Mouse (Mus musculus) lung, postnatal 4 days (tissue): ENCODE measurements at regions not wholly inside any gene's neighbourhood (a gene's known extent, or its start where the extent isn't known, plus 50 kb on each side); places are given as distances from the start of the nearest gene placed in this dataset.
A peak's percentile ranks its signal among the peaks of the same experiment; 100 is the strongest.

ENCODE experiments used
- DNase-seq, 2 experiments: peaks; one replicate each; pipeline ENCODE4 v3.0.0; 2021

DNA sequence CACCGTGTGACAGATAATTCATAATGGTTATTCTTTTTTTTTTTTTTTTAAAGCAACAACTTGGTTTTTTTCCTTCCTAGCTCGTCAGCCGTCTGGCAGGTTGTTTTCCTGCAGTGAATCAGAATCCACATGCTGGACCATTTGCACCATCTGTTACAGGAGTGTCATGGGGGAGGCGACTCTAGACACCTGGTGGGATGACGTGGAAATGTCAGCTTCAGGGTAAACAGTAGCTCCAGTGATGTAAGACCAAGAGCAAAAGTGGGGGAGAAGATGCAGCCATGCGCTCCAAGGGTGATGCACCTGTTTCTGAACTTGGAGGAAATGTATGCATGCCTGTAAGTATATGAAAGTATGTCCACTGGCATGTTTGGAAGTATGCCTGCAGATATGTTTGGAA, 278.5 kb upstream of the Prickle1 start:
- DNase-seq = no peak

DNA sequence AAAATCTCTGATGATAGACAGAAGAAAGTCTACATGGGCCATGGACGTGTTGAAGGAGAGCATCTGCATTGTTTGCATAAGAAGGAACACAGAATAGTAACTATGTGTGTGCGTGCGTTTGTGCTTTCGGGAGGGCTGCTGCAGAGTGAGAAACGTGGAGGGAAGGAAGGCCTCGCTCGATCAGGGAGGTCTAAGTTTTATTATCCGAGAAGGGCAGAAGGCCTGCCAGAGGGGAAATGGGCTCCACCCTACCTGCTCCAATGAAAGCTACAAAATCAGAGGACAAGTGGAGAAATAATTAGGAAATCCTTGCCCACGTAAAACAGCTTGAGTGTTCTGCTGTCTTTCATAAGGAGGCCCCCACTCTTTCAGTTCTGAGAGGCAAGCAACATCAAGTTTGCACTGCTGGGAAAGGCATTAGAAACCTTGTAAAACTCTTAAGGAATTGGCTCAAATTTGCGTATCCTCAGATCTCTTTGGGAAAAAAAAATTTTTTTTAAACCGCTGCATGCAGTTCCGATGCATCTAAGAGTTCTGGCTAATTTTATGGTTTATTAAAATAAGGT, 261.7 kb upstream of the Prickle1 start:
- no peak for DNase-seq

DNA sequence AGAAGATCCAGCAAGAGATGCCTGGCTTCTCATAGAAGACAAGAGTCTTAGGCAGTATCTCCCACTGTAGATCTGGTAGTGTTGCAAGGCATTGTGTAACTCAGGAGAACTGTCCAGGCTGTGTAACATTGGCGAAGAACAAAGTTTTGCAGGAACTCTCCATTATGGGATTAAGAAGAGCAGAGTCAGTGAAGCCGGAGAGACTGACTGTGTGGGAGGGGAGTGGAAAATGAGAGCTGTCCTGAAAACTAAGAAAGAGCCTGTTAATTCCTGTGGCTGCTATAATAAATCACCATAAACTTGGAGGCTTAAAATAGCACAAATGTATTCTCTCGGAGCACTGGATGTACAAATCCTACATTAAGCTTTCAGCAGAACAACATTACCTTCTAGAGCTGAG, 257.5 kb upstream of the Prickle1 start:
- DNase-seq = no peak

DNA sequence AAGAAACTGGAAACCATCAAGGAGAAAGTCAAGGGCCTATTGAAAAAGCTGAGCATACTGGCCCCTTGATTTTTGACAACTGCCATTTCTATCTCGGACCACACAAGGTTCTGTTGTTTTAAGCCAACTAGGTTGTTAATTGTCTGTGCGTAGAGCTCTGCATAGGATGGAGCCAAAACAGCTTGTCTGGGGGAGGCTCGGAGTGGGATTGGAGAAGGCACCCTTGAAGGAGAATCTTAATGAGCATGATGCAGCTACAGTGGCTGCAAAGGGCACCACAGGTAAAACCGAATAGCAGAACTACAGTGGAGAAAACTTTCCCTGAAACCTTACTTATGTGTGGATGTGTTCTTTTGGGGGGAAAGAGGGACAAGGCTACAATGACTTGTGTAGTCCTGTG, 256.4 kb upstream of the Prickle1 start:
- DNase-seq = no peak

DNA sequence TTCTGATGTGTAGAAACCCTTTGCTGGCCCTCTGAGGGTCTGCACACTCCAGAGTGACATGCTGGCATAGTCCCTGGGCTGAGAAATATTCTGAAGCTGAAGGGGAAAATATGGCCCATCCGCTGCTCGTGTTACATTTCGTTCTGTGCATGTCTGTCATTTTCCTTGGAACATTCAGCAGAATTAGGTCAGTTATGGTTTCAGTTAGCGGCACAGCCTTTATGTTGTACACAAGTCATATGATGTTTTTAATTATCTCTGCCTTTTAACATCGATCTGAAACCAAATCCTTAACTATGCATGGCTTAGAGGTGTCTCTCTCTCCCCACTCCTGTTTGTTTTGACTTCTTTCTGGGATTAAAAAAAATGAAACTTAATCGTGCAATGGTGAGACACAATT, 254.7 kb upstream of the Prickle1 start:
- DNase-seq = no peak

DNA sequence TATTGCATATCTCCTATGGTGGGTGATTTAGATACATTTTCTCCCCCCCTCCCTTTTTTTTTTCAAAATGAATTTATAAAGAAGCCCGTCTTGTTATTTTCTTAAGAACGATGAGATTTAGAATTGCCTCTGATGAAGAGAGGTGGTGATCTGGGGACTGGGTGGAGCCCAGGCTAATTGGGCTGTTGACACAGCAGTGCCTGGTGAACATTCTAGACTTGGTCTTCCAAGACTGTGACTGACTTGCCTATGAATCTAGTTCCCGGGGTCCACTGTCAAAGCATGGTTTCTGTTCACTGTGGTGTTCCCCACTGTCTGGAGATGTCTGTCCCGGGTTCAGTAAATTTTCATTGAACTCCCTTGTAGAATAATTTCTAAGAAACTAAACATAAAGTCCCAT, 253.1 kb upstream of the Prickle1 start:
- DNase-seq = no peak

DNA sequence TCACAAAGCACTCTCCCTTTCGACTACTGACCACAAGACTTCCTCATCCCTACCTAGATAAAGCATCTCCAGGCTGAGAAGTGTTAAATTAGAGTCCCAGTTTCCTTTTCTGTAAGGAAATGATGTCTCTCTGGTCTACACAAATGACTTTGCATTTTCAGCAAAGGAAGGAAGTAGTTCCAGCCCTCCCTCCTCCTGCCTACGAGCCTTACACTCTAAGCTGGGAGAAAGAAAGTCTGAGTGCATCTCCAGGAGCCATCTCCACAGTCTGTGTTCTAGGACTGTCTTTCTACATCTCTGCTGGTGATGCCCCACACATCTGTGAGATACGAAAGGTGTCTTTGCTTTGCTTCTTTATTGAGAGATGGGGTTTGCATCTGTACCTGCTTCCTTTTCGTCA, 251.1 kb upstream of the Prickle1 start:
- no peak for DNase-seq

DNA sequence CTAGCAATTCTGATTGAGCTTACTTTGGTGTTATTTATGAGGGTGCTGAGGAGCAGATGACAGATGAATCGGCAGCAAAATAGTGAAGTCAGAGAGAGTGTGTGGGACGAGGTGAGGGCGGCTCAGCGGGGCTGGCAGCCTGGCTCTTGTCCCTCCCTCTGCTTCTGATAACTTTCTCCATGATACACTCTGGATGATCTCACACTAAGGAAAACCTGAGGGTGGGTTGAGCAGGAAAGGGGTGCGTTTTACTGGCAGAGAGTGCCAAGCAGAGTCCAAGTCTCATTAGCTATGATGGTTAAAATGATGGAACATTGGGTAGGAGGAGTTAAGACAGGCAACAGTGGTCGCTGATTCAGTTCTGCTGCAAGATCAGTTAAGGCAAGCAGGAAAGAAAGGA, 250.1 kb upstream of the Prickle1 start:
- DNase-seq = peak in 1 of 2 experiments; percentile 24

DNA sequence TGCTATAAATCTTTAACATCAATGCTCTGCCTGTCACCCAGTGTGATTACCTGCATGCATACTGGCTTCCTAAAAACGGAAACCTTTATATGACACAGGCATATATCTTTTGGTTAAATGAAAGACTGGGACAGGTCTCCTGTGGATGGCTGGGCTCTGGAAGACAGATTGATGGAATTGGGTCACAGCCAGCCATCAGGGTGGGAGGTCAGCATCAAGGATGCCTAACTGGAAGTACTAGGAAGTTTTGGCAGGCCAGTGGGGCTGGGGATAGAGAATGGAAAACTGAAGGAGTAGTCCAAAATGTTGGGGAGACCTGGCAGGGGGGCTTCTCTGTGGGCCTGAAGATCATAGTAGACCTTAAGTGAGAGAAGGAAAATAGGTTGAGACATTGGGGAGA, 237.3 kb upstream of the Prickle1 start:
- no peak for DNase-seq

DNA sequence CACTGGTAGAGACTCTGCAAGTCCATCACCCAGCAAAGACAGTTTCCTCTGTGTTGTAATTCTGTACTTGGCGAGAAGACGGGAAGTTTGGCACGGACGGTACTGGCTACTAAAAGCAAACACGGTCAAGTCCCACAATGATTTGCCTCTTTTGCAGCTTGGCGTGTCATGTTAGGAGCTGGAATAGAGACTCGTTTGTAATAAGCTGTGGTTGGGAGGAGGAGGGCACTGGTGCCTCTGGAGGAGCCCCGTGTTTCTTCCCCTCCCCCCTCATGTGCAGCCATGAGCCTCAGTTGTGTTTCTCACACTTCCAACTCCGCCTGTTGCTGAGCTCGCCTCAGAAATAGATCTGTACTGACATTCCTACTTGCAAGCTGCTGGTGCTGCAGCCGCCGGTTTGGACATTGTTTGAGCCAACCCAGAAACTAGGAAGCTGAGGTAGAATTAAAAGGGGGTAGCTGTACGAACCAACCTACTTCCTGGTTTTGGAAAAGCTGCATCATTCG, 236.8 kb upstream of the Prickle1 start:
- peak; percentile 32 to 56 for DNase-seq

DNA sequence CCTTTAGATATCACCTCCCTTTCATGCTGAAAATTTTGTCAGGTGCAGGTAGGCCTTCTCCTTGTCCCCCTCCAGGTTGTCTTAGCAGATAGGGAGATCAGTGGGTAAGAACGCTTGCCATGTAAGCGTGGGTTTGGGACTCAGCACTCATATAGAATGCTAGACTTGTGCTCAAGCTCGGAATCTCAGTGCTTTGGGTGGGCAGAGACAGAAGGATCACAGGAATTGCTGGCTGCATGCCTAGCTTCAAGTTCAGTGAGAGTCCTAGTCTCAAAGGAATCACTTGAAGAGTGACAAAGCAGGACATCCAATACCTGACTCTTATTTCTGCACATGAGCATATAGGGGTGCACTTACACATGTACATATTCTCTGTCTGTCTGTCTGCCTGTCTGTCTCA, 235.5 kb upstream of the Prickle1 start:
- DNase-seq = no peak

DNA sequence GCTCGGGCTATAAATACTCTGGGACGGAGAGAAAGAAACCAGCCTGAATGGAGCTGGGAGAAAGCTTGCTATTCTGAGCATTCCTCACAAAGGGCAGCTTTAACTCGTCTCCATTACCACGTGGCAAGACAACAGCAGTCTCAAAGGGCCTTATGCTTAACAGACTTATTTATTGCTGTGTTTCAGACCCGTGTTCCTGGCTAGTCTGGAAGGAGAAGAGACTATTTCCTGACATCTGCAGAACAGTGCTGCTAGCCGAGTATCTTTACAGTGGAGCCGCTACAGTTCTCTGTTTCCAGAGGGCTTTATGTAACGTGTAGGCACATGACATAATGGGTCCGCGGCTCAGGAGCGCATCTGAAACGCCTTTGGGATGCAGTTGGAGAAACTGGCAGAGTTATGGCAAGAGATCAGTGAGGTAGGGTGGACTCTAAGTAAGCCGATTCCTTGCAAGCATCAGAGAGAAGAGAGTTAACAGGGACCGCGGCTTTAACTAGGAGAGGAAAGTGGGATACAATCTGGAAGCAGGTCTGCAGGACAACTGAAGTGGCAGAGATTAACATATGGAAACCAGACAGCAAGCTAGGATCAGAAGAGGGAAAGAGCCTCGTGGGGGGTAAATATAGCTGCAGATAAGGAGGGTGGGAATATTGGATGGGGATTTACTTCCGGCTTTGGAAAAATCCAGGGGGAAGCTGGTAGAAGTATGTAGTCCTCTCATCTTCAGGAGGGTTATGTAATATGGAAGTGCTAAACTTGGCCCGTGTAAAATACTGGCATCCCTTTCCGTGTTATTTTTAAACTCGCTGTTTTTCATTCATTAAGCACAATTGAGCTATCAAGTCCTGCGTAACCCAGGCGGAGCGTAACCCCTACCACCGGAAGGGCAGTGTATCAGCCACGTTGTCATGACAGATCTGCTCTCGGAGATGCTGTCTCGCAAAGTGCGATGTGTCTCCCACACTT, 229.3 kb upstream of the Prickle1 start:
- DNase-seq = peak; percentile 19 to 74

DNA sequence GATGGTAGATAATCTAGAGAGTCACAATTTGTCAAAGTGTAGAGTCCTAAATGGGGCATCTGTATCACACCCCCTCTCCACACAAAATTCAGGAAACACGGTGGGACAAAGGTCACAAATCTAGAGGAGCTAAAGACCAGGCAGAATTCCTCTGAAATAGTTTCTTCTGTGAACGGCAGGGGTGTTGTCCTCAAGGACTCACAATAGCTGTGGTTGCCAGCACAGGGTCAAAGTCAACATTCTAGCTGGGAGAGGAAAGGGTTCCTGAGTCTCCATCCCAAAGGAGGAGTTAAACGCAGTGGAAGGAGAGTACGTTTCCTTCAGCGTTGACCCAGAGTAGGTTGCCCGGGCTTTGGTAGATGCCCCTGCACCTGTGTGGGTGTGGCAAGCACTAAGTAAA, 225.5 kb upstream of the Prickle1 start:
- no peak for DNase-seq

DNA sequence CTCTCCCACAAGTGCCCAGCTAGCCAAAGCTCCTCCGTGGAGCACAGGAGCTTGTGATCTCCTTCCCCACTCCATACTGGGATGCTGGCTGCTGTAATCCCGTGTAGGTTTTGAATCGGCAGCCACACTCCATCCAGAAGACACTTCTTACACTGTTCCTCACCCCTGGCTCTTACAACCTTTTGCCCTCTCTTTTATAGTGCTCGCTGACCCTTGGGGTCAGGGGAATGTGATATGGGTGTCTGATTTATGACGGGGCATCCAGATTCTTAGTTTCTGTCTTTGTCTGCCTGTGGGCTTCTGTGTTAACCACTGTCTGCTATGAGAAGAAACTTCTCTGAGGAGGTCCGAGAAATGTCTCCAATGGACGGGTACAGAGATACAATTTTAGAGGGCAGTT, 216.3 kb upstream of the Prickle1 start:
- no peak for DNase-seq

DNA sequence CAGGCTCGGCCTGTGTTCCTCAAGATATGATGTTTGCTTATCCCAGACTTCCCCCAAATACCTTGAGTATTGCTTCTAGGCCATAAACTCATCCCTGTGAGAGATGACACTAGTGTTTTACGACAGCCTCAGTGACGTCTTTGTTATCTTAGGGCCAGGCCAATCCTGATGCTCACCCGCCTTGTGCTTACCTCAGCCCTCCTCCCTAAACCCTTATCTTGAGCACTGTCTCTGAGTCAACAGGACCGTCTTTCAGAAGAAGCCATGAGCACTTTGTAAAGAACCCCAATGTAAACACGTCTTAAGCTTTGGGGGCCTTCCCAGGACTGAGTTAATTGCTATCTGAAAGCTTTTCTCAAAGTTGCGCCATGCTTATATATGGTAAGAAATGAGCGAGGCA, 212.3 kb upstream of the Prickle1 start:
- no peak for DNase-seq

DNA sequence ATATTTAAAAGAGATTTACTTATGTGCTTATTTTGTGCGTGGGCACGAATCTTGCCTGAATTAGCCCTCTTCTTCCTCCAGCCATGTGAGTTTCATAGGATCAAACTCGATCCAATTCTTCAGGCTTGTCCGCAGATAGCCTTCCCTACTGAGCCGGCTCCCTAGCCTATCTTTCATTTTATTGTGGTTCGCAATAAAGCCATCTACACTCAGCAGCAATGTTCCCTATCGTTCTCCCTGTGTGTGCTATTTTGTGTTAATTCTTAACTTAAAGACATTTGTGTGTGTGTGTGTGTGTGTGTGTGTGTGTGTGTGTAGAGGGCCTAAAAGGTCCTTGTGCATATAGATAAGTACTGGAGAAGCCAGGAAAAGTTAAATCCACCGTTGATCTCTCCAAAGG, 211.8 kb upstream of the Prickle1 start:
- DNase-seq = no peak

DNA sequence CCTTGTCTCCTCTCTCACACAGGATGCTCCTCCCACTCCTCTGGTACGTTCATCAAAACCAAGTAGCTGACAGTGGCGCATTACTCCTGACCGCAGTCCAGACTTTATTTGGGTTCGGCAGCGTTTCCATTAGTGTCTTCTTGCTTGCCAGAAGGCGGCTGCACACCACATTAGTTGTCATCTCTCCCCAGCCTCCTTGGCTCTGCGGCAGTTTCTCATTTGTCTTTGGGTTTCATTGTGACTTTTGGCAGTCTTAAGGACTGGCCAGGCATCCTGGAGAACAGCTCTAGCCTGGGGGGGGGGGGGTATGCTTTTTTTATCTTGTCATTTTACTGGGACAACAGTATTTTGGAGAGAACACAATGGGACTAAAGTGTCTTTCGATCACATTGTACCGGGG, 209.0 kb upstream of the Prickle1 start:
- DNase-seq = peak; percentile 29 to 62

DNA sequence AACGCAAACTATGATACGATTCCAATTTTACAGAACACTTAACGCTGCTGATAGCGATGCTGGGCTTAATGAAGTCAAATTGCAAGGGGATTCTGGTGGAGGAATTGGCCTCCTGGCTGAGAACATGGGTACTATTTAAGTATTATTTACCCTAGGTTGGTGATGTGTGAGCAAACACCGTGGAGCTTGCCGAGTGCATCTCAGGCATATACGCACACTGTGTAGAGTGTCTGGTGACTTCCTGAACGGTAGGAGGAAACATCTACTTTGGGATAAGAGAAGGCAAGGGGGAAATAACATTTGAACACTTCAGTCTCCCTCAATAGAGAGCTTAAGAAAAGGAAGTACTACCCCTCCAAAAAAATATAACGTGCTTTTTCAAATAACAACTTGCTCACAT, 194.8 kb upstream of the Prickle1 start:
- DNase-seq = no peak

DNA sequence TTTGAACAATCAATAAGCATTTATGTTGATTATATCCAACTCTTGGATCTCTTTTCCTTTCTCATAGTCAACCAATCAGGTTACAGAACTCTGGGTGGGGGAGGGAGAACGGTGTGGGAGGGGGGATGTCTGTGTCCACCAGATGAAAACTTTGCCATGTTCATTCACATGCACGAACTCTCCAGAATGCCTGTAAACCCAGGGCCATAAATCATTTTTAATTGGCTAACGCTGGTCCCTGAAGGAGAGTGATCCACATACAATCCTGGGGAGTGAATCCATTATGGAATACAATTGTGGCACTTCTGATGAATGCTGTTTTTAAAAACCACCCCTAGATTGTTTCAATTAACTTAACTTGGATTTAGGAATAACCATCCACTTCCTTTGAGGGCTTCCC, 194.1 kb upstream of the Prickle1 start:
- no peak for DNase-seq

DNA sequence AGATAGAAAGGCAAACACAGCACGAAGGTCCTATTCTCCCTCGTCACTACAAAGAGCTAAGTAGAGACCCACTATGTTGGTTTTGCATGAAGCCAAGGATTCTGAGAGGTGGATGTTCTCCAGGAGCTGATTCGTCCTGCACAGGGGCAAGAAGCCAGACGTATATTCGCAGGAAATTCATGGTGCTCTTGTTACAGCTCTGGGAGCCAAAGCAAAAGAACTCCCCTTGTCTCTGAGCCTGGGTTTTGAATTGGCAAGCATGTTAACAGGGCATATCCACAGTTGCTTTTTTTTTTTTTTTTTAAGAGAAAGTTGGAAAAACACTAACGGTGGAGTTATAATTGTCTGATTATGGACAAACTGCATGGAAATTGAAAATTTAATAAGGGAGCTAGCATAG, 191.7 kb upstream of the Prickle1 start:
- DNase-seq = no peak

DNA sequence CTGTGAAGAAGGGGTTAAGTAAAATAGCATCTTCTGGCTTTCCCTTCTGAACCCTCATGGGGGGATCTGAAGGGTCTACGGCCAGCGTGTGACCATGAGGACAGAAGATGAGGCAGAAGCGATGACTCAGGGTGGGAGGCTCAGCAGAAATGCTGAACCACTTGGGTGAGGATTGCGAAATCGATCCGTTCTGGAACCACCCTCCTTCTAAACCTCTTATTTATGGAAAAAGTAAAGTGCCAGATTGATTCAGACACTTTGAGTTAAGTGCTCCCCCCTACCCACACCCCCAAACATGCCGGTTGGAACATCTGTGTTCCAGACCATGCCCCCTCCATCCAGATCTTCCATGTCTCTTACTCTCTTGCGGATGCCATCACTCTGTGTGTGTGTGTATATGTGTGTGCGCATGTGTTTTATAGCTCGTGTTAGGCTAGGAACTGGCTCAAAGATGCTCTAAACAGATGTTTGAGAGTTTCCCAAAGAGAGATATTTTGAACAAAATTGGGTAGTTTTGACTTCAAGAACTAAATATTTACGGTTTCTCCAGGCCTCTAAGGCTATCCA, 190.2 kb upstream of the Prickle1 start:
- no peak for DNase-seq

DNA sequence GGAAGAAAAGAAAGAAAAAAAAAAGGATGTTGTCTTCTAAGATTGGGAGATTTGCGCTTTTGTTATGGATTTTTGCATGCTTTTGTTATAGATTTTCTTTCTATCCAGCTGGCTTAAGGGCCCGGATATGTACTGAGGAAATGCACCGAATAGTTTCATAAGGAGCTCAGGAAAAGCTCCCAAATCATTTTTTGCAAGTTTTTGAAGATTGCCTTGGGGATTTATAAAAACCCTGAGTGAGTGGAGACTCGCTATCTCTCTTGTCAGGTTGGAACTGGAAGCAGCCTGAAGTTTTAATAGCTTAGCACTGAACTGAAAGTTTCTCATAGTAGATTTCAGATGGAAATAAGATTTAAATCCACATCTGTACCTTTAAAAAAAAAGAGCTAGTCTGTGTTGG, 188.0 kb upstream of the Prickle1 start:
- no peak for DNase-seq

DNA sequence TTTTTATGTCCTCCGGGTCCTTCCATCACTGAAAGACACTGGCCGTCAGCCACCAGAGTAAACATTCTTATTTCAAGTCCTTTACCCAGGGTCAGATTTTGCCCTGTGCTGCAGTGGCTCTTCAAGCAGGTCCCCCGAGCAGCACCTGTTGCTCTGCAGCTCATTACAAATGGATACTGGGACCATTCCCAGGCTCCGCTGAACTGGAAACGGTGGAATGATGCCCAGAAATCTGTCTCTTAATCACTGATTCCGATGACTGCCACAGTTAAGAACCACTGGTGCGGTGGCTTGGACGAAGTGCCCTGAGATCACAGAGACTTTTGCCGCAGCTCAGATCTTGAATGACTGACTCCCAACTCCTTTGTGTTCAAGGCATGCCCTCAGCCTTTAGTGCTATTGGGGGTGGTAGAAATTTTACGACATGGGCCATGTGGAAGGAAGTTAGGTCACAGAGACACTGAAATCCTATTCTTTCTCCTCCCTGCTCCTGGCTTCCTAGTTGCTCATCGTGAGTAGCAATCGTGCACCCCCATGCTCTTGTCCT, 179.6 kb upstream of the Prickle1 start:
- DNase-seq = no peak

DNA sequence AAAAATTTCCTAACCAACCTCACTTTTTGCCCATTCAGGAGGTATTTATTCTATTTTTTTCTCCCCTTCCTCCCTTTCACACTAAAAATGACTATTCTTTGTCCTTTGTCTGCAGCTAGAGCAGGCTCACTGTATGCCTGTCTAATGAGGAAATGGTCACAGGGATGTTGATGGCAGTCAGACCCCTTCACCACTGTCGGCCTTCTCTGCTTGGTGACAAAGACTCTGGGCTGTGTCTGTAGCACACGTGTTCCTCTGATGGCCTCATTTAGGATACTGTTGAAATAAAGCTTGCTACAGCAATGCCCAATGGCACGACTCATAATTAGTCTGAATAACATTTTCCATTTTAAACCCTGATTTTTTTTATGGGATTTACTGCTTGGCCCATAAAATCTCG, 178.6 kb upstream of the Prickle1 start:
- DNase-seq = no peak
